Mouse (Mus musculus): ENCODE data around the gene Yipf2.

- TF ChIP-seq EP300 (IDR thresholded peaks at IDR 0.05; ENCODE audit: low read depth) (no peak), CTCF (IDR thresholded peaks at IDR 0.05; ENCODE audit: low read depth) (no peak)
Measured at GRCm38 (mm10) chr9:21591831-21592702, 561 bp downstream of the Yipf2 start.
